Mouse (Mus musculus): Measurements from ENCODE around the gene Wdr90. TPM values are rescaled to one million over a fixed set of nuclear protein-coding genes. Genes with fewer than 3 reads are reported as not detected.

Wdr90 gene
- total RNA-seq (2021): 23.1 and 23.2 TPM in 2 replicates
- long read RNA-seq, experiment 1, full-length matches to known transcripts: 4 of 9 reads
- long read RNA-seq, experiment 1, partial matches to known transcripts: 2 of 9 reads
- long read RNA-seq, experiment 1, other reads (novel, unspliced or antisense): 3 of 9 reads
- long read RNA-seq, experiment 2, full-length matches to known transcripts: 1 of 12 reads
- long read RNA-seq, experiment 2, partial matches to known transcripts: 4 of 12 reads
- long read RNA-seq, experiment 2, other reads (novel, unspliced or antisense): 7 of 12 reads

DNA sequence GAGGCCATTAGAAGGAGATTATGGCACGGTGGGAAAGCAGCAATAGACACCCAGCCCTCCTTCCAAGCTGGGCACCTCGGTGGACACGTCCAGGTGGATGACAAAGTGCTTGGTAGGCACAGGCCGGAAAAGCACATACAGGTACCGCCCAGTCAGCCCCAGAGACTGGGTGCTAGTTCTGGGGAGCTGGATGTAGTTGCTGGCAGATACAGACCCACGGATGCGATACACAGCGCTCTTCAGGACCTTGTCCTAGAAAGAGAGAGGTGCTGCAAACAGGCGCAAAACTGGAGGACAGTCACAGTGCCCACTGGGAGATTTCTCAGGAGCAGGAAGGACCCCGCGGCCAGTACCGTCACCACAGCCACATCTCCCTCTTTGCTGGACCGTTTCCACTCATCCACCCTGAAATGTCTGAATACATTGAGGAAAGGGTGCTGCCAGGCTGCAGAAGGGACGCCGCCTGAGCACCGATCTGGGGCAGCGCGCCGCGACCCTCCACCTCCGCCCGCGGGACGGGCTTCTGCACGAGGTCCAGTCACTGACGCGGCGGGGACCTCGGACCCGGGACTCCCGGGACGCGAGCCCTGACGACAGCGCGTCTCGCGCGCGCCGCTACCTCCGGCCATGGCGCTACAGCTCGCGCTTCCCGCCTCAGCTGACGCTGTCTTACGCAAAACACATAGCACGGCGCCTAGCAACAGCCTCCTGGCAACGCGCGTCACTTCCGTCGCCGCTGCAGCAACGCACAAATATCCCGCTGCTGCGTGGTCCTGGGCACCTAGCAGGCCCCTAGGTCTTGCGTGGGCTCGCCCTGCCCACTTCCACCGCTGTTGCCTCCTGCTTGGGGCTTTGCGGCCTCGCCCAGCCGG, at the start of gene Wdr90:
Gene Wdr90 (minus strand): TSS at position 670 of the 872 bp plus-strand sequence.
- DNase-seq: peak; percentile 95

DNA sequence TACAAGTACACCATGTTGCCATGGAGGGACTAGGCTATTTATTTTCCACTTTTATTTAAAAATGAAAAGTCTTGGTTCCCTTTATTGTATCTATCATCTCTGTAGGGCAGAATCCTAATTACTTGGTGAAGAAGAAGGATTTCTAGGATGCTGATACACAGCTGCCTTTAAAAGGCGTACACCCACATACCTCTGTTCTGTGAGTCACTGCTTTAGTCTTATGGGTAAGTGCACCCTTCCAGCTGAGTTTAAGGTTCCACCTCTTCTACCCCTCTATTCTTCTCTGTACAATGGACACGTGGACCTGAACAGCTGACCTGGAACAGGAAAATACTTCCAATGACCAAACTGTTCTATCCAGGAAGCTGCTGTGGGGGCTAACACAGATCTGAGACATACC, 46.3 kb upstream of the Wdr90 start:
- DNase-seq: no peak

DNA sequence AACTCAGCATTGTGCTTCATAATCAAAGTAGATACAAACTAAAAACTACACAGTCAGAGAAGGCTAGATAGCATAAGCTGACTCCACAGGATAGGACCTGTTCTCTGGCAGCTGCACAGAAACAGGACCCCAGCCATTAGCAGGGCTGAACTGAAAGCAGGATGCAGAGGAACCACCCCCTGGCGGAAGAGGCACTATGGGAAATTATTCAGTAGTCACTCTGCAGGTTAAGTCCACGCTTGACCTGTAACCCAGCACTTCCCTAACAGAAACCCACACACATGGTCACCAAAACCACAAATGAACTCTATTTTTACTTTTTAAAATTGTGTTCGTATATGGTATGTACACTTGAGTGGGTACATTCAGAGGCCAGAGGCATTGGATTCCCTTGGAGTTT, 41.8 kb upstream of the Wdr90 start:
- no peak for DNase-seq

DNA sequence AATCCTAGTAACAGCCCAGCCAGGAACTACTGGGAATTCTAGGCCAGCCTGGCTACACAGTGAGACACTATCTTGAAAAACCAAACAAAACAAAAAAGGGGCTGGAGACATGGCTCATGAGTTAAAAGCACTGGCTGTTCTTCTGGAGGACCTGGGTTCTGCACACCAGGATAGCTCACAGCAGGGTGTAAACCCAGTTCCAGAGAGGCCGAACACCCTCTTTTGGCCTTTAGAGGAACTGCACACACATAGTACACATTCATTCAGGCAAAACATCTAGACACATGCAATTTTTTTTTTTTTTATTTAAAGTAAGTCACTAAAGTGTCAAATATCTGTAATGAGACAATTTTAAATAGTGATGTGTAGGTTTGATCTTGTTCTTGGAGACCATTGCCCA, 38.9 kb upstream of the Wdr90 start:
- no peak for DNase-seq

DNA sequence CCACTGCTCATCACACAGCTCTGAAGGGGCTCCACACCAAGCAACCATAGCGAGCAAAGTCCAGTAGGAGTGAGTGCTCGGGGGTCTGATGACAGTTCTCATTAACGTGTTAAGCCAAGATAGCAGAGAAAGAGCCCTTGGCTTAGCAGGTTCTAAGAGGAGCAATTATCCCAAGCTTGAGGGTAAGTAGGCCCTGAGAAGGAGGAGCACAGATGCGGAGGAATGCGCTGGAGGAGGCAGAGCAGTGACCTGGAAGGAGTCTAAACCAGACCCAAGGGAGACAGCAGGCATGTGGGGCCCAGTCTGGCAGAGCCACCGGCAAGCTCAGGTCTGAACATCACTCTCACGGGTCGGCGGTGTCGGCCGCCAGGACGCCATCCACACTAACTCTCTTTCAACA, 34.6 kb upstream of the Wdr90 start:
- DNase-seq: no peak

DNA sequence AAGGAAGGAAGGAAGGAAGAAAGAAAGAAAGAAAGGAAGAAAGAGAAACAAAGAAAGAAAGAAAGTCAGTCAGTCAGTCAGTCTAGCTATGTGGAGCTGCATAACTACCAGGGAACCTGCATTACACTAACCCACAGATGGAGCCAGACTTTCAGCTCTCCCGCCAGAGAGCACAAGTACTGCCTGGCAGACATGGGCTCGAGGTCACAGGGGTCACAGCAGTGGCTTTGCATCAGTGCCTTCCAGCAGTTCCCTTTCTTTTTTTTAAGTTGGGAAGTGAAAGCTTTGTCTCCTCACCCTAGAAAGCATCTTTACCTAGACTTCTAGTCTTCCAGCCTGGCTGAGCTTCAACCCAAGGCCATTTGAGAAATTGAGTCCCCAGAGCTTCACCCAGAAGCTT, 34.1 kb upstream of the Wdr90 start:
- DNase-seq: peak; percentile 37

DNA sequence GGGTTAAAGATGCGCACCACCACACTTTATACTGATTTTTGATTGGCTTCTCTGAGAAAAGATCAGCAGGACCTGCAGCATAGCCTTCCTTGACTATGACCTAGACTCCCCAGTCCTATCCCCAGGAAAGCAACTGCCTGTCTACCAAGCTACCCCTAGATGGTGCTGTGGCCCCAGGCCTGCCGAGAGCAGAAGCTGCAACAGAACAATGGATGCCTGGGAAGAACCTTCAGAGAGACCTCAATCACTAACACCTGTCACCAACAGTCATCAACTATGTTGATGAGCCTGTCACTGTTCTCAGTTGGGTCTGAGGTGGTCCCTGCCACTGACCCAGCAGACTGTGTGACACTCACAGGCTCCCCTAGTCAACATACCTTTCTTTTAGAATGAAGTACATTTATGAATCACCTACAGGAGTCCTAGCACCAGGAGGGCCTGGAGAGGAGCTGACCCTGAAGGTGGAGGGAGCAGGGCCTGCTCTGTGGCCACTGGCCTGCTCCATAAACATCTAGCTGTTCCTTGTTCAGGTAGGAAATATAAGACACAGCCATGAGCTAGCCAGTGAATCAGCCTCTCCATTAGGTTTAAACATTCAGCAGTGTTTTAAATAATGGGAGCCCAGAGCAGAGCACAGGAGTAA, 32.8 kb upstream of the Wdr90 start:
- DNase-seq: peak; percentile 88

DNA sequence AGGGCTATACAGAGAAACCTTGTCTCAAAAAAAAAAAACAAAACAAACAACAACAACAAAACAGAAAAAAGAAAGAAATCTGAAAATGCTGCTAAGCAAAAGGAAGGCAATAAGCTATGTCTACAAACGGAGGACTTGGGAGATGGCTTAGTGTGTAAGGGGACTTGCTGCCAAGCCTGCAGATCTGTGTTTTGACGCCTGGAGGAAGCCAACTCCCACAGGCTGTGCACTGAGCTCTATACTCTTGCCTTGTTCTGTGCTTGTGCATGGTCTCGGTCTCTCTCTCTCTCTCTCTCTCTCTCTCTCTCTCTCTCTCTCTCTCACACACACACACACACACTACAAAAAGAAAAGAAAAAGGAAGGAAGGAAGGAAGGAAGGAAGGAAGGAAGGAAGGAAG, 27.5 kb upstream of the Wdr90 start:
- no peak for DNase-seq

DNA sequence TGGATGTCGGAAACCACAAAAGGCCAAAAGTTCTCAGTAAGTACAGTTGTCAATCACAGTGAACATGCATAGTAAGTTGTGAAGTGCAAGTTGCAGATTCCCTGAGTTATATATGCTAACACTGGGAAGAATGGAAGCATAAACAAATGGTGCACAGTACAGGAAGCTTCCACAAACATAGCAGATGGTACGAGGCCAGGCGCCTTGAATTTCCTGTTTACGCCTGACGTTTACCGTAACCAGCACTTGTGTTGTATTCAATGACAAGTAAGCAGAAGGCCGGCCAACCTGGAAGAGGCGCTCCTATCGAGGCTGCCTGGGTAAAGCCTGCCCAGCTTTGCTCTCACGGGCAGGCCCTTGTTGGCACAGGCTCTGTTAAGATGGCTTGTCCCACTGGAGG, 26.2 kb upstream of the Wdr90 start:
- no peak for DNase-seq

DNA sequence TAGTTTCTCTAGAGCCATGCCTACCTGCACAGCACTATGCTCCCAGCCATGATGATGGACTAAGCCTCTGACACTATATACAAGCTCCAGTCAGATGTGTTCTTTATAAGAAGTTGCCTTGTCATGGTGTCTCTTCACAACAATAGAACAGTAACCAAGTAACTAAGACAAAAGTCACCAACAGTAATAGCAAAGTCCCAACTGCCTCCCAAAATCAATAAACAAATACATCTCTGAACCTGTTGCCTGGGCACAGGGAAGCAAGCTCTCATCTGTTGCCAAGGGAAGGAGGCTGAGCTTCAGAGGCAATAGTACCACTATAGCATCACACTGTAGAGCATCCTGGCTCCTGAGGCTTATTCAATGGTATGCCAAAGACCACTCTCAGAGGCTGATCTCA, 25.5 kb upstream of the Wdr90 start:
- DNase-seq: no peak

DNA sequence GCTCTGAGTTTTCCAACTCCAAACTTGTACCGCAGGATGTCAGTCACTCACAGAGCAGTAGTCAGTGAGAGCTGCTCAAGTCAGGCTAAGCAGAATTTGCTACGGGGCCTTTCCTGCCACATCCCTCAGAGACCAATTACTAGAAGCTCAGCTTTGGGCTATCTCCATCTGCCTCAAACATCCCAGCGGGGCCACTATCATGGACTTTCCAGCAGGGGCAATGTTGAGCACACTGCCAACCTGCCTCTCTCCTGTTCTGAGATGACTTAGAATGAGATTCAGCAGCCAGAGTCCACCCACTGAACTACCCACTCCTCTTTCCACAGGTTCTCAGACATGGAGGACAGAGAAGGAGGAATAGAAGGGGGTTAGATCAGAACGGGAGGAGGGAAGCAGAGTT, 24.3 kb upstream of the Wdr90 start:
- no peak for DNase-seq

DNA sequence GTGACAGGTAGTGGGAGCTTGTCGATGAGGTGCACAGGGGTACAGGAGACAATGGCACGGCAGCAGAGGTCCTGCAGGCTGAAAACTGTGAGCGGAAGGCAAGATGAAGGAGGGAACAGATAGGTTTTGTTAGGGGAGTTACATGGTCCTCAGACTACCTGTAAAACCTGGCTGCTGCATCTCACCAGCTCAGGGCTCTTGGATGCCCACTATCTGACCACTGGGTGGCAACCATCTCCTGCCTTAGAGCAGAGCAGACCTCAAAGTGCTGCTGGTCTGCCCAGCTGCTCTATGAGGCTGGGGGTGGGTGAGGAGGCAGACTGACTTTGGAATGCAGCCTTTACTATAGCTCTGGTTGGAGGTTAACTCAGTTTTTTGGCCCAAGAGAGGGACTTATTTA, 22.5 kb upstream of the Wdr90 start:
- DNase-seq: no peak

DNA sequence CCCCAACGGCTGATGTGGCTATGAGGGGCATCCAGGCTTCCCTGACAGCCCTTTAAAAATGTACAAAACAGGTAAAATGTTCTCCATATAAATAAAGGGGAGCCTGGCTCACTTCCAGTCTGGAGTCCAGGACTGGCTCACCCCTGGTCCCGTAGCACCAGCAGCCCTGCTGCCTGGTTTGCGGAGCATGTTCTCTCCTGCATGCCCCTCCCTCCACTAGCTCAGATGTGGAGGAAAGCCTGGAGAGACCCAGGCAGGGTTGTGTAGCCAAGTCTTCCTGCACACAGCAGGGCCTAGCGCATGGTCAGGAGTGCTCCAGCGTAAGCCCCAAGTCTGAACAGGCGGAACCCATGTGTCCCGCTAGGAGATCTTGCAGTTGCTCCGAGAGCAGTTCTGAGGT, 22.0 kb upstream of the Wdr90 start:
- DNase-seq: no peak

DNA sequence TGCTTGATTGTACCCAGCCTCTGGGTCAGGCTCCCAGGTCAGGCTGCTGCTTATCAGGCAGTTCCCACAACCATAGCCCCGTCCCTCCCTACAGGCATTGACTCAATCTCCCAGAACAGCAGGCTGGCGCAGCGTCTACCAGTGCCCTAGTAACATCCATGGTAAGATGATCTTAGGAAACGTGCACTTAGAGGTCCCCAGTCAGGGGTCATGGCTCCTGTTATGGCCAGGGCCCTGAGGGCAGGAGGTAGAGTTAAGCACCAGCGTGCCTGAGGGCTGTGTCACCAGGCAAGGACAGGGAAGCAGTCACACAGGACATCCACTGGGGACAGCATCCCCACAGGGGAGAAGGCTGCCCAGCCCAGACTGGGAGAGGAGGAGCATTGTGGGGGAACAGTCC, 21.0 kb upstream of the Wdr90 start:
- DNase-seq: peak; percentile 68

DNA sequence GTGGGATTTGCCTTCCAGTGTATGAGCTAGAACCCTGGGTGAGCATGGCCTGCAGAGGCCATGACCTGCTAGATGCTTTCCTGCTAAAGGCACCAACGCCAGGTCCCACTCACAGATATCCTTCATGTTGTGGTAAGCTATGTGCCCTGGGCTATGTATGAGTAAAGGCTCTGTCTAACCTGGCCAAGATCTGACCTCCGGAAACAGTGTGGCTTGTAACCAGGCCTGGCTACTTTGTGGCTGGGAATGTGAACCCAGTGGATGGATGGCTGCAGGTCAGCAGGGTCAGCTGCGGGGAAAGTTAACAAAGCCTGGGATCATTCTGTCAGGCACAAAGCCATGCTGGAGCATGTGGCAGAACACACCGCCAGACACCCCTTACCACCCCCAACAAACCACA, 20.4 kb upstream of the Wdr90 start:
- no peak for DNase-seq

DNA sequence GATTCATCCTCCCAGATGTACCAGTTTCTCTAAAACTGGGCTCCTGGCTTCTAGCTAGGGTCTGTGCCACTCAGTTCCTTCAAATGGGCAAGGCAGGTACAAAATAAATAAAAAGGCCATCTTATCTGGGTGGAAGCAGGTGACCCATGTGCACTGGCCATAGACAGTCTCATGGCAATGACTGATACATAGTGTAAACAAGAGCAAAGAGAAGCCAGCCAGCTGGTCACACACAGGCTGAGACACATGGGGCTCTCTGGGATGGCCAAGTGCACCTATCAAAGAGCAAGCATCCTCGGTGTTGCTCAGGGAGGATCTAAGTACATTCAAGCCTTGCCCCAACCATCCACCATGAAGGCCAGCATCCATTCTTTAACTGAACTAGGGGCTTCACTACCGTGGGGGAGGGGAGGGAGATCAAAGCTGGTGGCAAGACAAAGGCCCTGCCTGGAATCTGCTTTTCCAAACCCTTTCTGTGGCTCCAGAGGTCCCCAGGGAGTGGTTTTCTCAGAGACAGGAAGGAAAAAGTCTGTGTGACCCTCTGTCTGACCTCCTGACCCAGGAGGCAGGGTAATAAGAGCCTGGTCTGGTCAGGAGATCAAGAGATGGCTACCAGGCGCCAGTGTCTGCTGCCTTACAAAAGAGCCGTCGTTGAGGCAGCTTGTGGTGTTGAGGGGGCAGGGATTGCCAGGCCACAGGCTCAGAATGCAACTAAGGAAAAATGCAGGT, 19.8 kb upstream of the Wdr90 start:
- DNase-seq: no peak

DNA sequence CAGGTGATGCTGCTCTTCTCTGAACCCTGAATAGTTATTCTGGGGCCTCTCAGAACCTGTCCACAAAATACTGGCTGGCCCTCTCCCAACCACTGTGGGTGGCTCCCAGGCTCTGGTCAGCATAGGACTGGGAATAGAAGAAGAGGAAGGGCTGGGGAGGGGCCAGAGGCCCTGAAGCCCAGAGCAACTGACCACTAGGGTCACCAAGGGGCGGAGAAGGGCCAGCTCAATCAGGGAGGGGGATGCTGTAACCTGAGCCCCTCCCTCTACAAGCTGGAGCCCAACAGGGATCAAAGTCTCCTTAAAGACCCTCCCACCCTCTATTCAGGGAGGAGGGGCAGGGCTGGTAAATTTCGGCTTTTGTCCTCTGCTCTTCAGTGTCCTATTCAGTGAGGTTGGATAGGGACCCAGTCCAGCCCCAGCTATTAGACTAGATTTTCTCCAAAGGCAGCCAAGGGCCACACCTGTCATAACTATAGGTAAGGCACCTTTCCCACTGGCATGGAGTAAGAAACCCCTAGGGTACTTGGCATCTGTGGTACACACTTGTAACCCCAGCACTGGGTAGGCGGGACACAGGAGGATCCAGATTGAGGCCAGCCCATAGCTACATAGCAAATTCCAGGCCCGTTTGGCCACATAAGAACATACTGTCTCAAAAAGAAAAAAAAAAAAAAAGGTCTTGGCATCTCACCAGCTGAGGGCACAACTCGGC, 19.1 kb upstream of the Wdr90 start, which contains the start of gene Wfikkn1:
Gene Wfikkn1 (minus strand): TSS at position 663 of the 715 bp plus-strand sequence.
- DNase-seq: no peak

DNA sequence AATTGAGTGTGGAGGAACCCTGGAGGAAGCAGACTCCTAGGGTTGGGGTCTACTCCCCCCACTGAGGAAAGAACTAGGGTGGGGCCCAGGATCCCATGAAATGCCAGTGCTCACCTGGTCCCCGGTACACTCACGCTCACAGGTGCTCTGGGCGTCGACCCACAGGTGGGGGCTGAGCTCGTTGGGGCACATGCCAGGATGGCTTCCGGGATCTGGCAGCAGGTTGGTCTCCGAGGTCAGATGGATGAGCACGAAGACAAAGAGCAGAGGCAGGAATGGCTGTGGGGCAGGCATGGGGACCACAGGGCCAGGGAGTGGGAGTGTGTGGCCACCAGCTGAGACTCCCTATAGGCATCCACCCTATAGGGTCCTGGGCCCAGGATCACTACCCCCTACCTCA, 18.4 kb upstream of the Wdr90 start:
- DNase-seq: no peak

DNA sequence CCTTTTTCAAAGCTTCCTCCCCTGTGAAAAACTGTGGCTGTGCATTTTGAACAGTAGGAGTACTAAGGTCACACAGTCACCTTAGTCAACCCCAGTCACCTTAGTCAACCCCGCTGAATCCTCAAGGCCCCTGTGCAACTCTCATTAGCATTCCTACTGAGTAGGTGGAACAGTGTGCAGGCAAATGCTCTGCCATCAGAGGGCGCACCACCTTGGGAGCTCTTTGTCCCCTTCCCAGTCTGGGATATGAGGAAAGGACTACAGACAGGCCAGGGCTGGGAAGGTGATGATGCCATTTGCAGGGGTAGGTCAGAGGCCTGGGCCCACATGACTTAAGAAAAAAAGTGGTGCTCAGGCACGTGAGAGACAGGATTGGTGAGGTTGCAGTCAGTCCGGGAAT, 18.0 kb upstream of the Wdr90 start:
- DNase-seq: peak; percentile 78

DNA sequence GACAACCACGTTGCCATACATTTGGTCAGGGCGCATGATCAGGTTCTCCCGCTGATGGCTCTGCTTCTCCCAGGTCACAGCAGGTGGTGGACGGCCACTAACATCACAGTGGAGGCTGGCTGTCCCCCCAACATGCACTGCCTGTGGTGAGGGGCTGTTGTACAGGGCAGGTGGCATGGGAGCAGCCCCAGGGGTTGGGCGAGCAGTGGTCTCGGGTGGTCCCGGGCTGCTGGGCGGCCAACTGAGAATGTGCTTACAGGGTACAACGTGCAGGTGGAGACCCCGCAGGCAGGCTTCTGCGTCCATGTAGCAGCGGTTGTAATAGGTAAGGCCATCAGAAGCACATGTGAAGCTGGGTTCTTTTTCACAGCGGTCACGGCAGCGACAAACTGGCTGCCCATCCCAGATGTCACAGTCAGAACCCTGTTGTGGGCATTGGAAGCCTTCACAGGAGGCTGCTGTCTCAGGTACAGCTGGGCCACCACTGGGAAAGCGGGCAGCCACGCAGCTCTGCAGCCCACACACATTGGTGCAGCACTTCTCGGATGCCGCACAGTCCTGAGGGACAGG, 17.4 kb upstream of the Wdr90 start:
- no peak for DNase-seq
